Mouse (Mus musculus): ENCODE data around the gene Nadsyn1. TPM values are rescaled to one million over a fixed set of nuclear protein-coding genes. Genes with fewer than 3 reads are reported as not detected.
A peak's percentile ranks its signal among the peaks of the same experiment; 100 is the strongest.

Gene Nadsyn1
- 9.7 and 11.3 TPM in 2 replicates for polyA plus RNA-seq (2012; rRNA removed)

- peak; percentile 90 for DNase-seq (ENCODE audit: low spot score)
Measured at GRCm38 (mm10) chr7:143822375-143823265, at the start of gene Nadsyn1, which contains the start of gene Dhcr7. Gene Nadsyn1, minus strand, starts transcription at chr7:143822849. Gene Dhcr7, plus strand, starts transcription at chr7:143823145.

GRCm38 (mm10) chr7:143868874-143869273, 46.2 kb upstream of the Nadsyn1 start:
- DNase-seq (ENCODE audit: low spot score): no peak

- no peak for DNase-seq (ENCODE audit: low spot score)
Measured at GRCm38 (mm10) chr7:143866538-143866937, 43.9 kb upstream of the Nadsyn1 start, which contains the start of gene Gm498. Gene Gm498, plus strand, starts transcription at chr7:143866838.

GRCm38 (mm10) chr7:143848768-143849482, 26.3 kb upstream of the Nadsyn1 start:
- DNase-seq (ENCODE audit: low spot score): no peak

GRCm38 (mm10) chr7:143848127-143848767, 25.6 kb upstream of the Nadsyn1 start:
- DNase-seq (ENCODE audit: low spot score): no peak

GRCm38 (mm10) chr7:143841301-143841700, 18.7 kb upstream of the Nadsyn1 start:
- no peak for DNase-seq (ENCODE audit: low spot score)

- no peak for DNase-seq (ENCODE audit: low spot score)
Measured at GRCm38 (mm10) chr7:143840121-143840520, 17.5 kb upstream of the Nadsyn1 start.

GRCm38 (mm10) chr7:143837705-143838358, 15.2 kb upstream of the Nadsyn1 start:
- no peak for DNase-seq (ENCODE audit: low spot score)

GRCm38 (mm10) chr7:143834972-143835371, 12.3 kb upstream of the Nadsyn1 start:
- no peak for DNase-seq (ENCODE audit: low spot score)

GRCm38 (mm10) chr7:143834316-143834715, 11.7 kb upstream of the Nadsyn1 start:
- no peak for DNase-seq (ENCODE audit: low spot score)

GRCm38 (mm10) chr7:143833581-143834190, 11.0 kb upstream of the Nadsyn1 start:
- no peak for DNase-seq (ENCODE audit: low spot score)

GRCm38 (mm10) chr7:143832611-143833010, 10.0 kb upstream of the Nadsyn1 start:
- DNase-seq (ENCODE audit: low spot score): no peak

GRCm38 (mm10) chr7:143832196-143832595, 9.5 kb upstream of the Nadsyn1 start:
- no peak for DNase-seq (ENCODE audit: low spot score)

- no peak for DNase-seq (ENCODE audit: low spot score)
Measured at GRCm38 (mm10) chr7:143830399-143830798, 7.8 kb upstream of the Nadsyn1 start.

GRCm38 (mm10) chr7:143829504-143830331, 7.1 kb upstream of the Nadsyn1 start:
- peak; percentile 72 for DNase-seq (ENCODE audit: low spot score)

GRCm38 (mm10) chr7:143826985-143827384, 4.3 kb upstream of the Nadsyn1 start:
- DNase-seq (ENCODE audit: low spot score): no peak

- no peak for DNase-seq (ENCODE audit: low spot score)
Measured at GRCm38 (mm10) chr7:143823266-143823605, 587 bp upstream of the Nadsyn1 start.

GRCm38 (mm10) chr7:143821241-143821640, 1.4 kb downstream of the Nadsyn1 start:
- no peak for DNase-seq (ENCODE audit: low spot score)

GRCm38 (mm10) chr7:143819201-143819600, 3.4 kb downstream of the Nadsyn1 start:
- no peak for DNase-seq (ENCODE audit: low spot score)

GRCm38 (mm10) chr7:143808909-143809308, 13.7 kb downstream of the Nadsyn1 start:
- DNase-seq (ENCODE audit: low spot score): no peak

Data from urinary bladder, adult 2 months (tissue).